Mouse (Mus musculus) heart, embryonic 12.5 days (tissue): ENCODE measurements around the gene Sgcg. TPM values are rescaled to one million over a fixed set of nuclear protein-coding genes. Genes with fewer than 3 reads are reported as not detected.
A peak's percentile ranks its signal among the peaks of the same experiment; 100 is the strongest.

ENCODE experiments used
- ATAC-seq: fragments of 200-750 bp; cut with Nextera tagmentation; 2 replicates; pipeline ENCODE4 v1.8.0; 2017; ENCODE audit warnings: moderate TSS enrichment, moderate library complexity; ENCODE audit not compliant: insufficient number of reproducible peaks, low FRiP score
- H3K27ac ChIP-seq: fragments of 300-500 bp; sonication (generic); 2 replicates; pipeline ENCODE4 v1.5.1; 2016; ENCODE audit warnings: mild to moderate bottlenecking, moderate library complexity; ENCODE audit not compliant: poor library complexity, severe bottlenecking
- H3K27me3 ChIP-seq: fragments of 300-500 bp; sonication (generic); replicated peaks from 2 replicates; pipeline ENCODE4 v1.6.1; 2016; ENCODE audit warnings: mild to moderate bottlenecking, moderate library complexity
- H3K36me3 ChIP-seq: fragments of 300-500 bp; sonication (generic); 2 replicates; pipeline ENCODE4 v1.6.1; 2016; ENCODE audit warnings: mild to moderate bottlenecking, moderate library complexity
- H3K4me1 ChIP-seq: fragments of 300-500 bp; sonication (generic); replicated peaks from 2 replicates; pipeline ENCODE4 v1.6.1; 2016; ENCODE audit warnings: mild to moderate bottlenecking
- H3K4me2 ChIP-seq: fragments of 300-500 bp; sonication (generic); 2 replicates; pipeline ENCODE4 v1.6.1; 2016; ENCODE audit warnings: mild to moderate bottlenecking, moderate library complexity
- H3K4me3 ChIP-seq: fragments of 300-500 bp; sonication (generic); 2 replicates; pipeline ENCODE4 v1.5.1; 2016; ENCODE audit warnings: mild to moderate bottlenecking
- H3K9ac ChIP-seq: fragments of 300-500 bp; sonication (generic); 2 replicates; pipeline ENCODE4 v1.6.1; 2016; ENCODE audit warnings: mild to moderate bottlenecking, moderate library complexity
- H3K9me3 ChIP-seq: fragments of 300-500 bp; sonication (generic); replicated peaks from 2 replicates; pipeline ENCODE4 v1.6.1; 2016; ENCODE audit warnings: mild to moderate bottlenecking, moderate library complexity
- WGBS: fragments of 180-500 bp; shearing (Covaris S2); methylation state at CpG from one replicate; pipeline ENCODE4 v1.1.7; 2016; 5-methylcytosine and 5-hydroxymethylcytosine counted together
- polyA plus RNA-seq: library from polyadenylated mRNA; unstranded; fragments of >200 nt; fragmentation: Nextera tagmentation; extraction: Ambion mirVana; gene quantifications from 2 replicates; pipeline ENCODE4 v1.2.1, GENCODE M21; 2016

The Sgcg gene
- polyA plus RNA-seq, 1 experiment from 2014 or later = 6.7 TPM

- Histone ChIP-seq H3K9ac (no peak overlapping the region), H3K9me3 (no peaks in the 10 kb centered on the region), H3K27me3 (no peaks in the 10 kb centered on the region), H3K27ac (no peak overlapping the region), H3K36me3 (peaks cover 64% of the 10 kb centered on the region), H3K4me2 (no peak overlapping the region), H3K4me1 (no peaks in the 10 kb centered on the region), H3K4me3 (no peak overlapping the region)
- 79% methylated on average over 10 of the region's 10 CpGs for WGBS
- ATAC-seq = no peak
Measured at GRCm38 (mm10) chr14:61192326-61192725, 66.0 kb downstream of the Sgcg start.

GRCm38 (mm10) chr14:61191904-61192303 lies 66.4 kb downstream of the Sgcg start:
- WGBS = 88% methylated on average over 7 of the region's 7 CpGs
- no peak overlapping the region for H3K4me3 ChIP-seq
- H3K36me3 ChIP-seq = peaks cover 60% of the 10 kb centered on the region
- no peaks in the 10 kb centered on the region for H3K27me3 ChIP-seq
- ATAC-seq = no peak
- H3K9ac ChIP-seq = no peak overlapping the region
- H3K4me2 ChIP-seq = no peak overlapping the region
- no peaks in the 10 kb centered on the region for H3K4me1 ChIP-seq
- no peaks in the 10 kb centered on the region for H3K9me3 ChIP-seq
- no peak overlapping the region for H3K27ac ChIP-seq

DNA sequence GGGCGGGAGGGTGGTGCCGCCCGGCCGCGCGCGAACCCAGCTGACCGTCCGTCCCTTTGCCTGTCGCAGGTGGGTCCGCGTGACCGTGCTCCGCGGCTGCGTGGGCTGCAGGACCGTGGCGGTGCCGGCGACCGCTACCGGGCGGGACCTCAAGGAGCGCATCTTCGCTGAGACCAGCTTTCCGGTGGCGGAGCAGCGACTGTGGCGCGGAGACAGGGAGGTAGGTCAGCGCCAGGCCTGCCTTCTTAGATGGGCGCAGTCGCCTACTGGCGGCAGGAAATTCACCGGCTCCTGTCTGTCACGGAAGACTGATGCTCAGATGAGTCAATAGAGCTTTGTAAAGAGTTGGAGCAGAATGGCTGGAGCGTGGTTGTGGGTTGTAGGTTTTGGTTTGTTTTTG lies 85.1 kb downstream of the Sgcg start:
- H3K27ac ChIP-seq = peak overlapping the region; percentile 85
- no peaks in the 10 kb centered on the region for H3K9me3 ChIP-seq
- under 1% methylated on average over 37 of the region's 37 CpGs for WGBS
- peak overlapping the region; percentile 80 for H3K9ac ChIP-seq
- H3K4me1 ChIP-seq = peaks cover 15% of the 10 kb centered on the region
- peak overlapping the region; percentile 80 for H3K4me3 ChIP-seq
- peaks cover 2% of the 10 kb centered on the region; the same call in 1 of the 2 replicates for H3K27me3 ChIP-seq
- peak overlapping the region; percentile 67 for H3K4me2 ChIP-seq
- peaks cover 15% of the 10 kb centered on the region for H3K36me3 ChIP-seq
- peak; percentile 38 for ATAC-seq

- Histone ChIP-seq H3K4me3 (peak overlapping the region; percentile 80), H3K9me3 (no peaks in the 10 kb centered on the region), H3K4me2 (peak overlapping the region; percentile 67), H3K27ac (peak overlapping the region; percentile 85), H3K27me3 (peaks cover 2% of the 10 kb centered on the region; the same call in 1 of the 2 replicates), H3K9ac (peak overlapping the region; percentile 80), H3K36me3 (peaks cover 15% of the 10 kb centered on the region), H3K4me1 (peaks cover 15% of the 10 kb centered on the region)
- ATAC-seq = peak; percentile 98
- under 1% methylated on average over 51 of the region's 52 CpGs for WGBS
Measured at GRCm38 (mm10) chr14:61172548-61173158, 85.6 kb downstream of the Sgcg start.

GRCm38 (mm10) chr14:61171261-61171970 lies 86.9 kb downstream of the Sgcg start:
- 80% methylated on average over 5 of the region's 5 CpGs for WGBS
- H3K9me3 ChIP-seq = no peaks in the 10 kb centered on the region
- ATAC-seq = no peak

More at GRCm38 (mm10) chr14:61171261-61171970, 86.9 kb downstream of the Sgcg start:
- Histone ChIP-seq H3K9ac (no peak overlapping the region), H3K27me3 (peaks cover 2% of the 10 kb centered on the region), H3K4me1 (peaks cover 15% of the 10 kb centered on the region), H3K4me3 (no peak overlapping the region), H3K4me2 (no peak overlapping the region), H3K27ac (no peak overlapping the region), H3K36me3 (peaks cover 11% of the 10 kb centered on the region)

Other genes starting within 250 kb of the Sgcg start
- 28.4 and 28.9 TPM in 2 replicates for gene Tnfrsf19, start 212.0 kb downstream of the Sgcg start, polyA plus RNA-seq
- 6.3 and 6.6 TPM in 2 replicates for gene Sacs, start 120.0 kb downstream of the Sgcg start, polyA plus RNA-seq
- gene Arl11, start 51.3 kb upstream of the Sgcg start, polyA plus RNA-seq = 0.37 and 0.89 TPM in 2 replicates
- gene Ebpl, start 101.9 kb upstream of the Sgcg start, polyA plus RNA-seq = 6.1 TPM in 2 replicates
- 40.2 TPM in 2 replicates for gene Kpna3, start 181.4 kb upstream of the Sgcg start, polyA plus RNA-seq